Mouse (Mus musculus): ENCODE results near the gene Fbxo17. TPM values are rescaled to one million over a fixed set of nuclear protein-coding genes. Genes with fewer than 3 reads are reported as not detected.

The Fbxo17 gene
- polyA plus RNA-seq (2012; rRNA removed; ENCODE audit: low replicate concordance): 4.6 and 7.5 TPM in 2 replicates

DNA sequence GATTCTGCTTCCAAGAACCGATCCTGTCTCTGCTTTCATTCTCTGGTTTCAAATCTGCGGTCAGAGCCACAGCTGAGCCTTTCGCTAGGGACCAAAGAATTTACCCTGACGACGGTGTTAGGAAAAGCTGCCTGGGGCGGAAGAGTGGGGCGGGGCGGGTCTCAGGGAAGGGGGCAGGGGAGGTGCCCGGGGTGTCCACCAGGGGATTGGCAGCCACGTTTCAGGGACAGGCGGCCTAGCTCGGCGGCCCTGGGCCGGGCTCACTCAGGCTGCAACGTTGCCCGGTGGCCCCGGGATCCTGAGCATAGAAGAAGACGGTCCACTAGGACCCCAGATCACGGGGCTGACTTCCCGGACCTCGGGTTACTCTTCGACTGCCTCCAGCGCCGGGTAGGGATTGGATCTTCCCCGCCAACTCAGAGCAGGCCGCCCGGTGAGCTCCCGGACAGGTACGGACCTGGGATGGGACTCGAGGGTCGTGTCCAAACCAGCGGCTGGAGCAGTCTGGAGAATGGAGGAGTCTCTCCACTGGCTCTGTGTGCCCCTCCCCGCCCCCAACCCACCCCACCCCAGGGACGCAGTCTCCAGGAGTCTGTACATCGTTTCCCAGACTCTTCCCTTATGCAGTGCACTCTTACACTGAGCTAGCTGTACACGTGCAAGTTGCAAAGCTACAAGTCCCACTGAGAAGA, at the start of gene Fbxo17:
Fbxo17 (plus strand) TSS at position 215 of the 692 bp plus-strand sequence.

DNA sequence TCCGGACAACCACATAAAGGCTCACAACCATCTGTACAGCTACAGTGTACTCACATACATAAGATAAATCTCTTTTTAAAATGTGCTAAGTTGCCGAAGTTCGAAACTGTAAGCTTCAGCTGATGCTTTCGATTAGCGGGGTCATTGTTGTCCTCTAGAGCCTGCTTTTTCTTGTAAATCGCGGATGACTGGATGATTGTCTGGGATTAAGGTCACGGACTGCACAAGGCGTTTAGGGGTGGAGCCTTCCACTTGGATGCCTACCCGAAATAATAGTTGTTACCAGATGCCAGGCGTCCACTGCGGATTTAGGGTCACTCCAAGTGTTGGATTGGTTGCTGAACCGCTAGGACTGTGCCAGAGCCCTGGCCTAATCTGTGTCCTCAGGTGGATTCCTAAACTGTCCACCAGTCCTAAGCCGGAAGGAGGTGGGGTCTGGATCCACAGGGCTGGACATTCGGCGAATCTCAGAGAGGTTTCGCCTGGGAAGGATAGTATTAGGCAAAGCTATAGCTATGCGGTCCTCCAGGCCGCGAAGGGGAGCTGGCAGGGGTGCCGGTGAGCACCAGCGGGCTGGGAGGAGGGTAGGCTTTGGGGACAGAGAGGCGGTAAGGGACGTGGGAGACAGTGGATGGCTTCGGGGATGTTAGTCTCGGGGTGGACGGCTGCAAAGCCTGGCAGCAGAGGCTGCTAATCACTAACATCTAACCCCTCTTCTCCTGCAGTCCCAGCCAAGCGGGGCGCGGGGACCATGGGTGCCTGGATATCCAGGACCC, 23.9 kb upstream of the Fbxo17 start, which contains the start of gene Fbxo27:
Fbxo27 (plus strand) TSS at position 305 of the 776 bp plus-strand sequence.

GRCm38 (mm10) chr7:28741709-28742438, 25.3 kb downstream of the Fbxo17 start, which contains the start of the genes Mrps12 and Sars2:
Gene Mrps12, minus strand, starts transcription at chr7:28741820.
Gene Sars2, plus strand, starts transcription at chr7:28741992.

GRCm38 (mm10) chr7:28756079-28756478, 39.5 kb downstream of the Fbxo17 start, which contains the start of gene Ccer2:
Gene Ccer2, plus strand, starts transcription at chr7:28756174.

DNA sequence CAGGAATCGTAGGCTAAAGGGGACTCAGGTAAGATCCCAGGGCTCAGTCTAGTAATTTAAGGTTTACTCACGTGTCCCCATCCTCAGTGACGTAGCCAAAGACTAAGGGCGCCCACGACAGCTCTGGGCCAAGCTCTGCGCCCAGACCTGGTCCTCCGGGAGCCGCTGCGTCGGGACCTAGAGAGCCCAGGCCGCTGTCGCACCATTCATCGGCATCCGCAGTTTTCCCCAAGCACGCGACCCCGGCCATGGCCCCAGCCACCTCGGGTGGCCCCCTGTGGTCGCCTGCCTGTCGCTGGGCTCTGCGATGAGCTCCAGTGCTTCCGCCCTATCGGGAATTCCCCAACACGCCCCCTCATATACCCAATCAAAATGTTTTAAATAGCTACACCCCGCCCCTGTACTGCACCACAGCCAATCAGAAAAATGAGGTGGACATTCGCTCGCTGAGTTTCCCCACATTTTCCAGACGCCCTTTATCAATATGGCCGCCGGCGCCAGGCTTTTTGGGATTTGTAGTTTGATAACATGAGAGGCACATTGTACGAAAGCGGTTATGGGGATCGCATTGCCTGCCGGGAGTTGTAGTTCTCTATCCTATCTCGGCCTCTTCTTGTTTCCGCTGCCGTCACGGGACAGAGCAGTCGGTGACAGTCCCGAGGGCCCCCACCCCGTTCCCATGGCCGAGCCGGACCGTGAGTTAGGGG, 49.7 kb downstream of the Fbxo17 start, which contains the start of gene Sirt2:
Sirt2 (plus strand) TSS at position 563 of the 707 bp plus-strand sequence.

GRCm38 (mm10) chr7:28767462-28767965, 50.9 kb downstream of the Fbxo17 start, which contains the start of gene Nfkbib:
Gene Nfkbib, minus strand, starts transcription at chr7:28767512.

Other genes starting within 250 kb of the Fbxo17 start
- gene Ifnl2, start 206.3 kb upstream of the Fbxo17 start, polyA plus RNA-seq (2012; rRNA removed; ENCODE audit: low replicate concordance): not detected in 2 replicates
- not detected in 2 replicates for gene Ifnl3, start 194.0 kb upstream of the Fbxo17 start, polyA plus RNA-seq (2012; rRNA removed; ENCODE audit: low replicate concordance)
- 0.91 TPM in 1 of 2 replicates, not detected in the other for gene Sycn, start 175.9 kb upstream of the Fbxo17 start, polyA plus RNA-seq (2012; rRNA removed; ENCODE audit: low replicate concordance)
- gene Nccrp1, start 169.6 kb upstream of the Fbxo17 start, polyA plus RNA-seq (2012; rRNA removed; ENCODE audit: low replicate concordance): 1.0 and 2.2 TPM in 2 replicates
- gene Samd4b, start 118.7 kb upstream of the Fbxo17 start, polyA plus RNA-seq (2012; rRNA removed; ENCODE audit: low replicate concordance): 94.8 and 122 TPM in 2 replicates
- 17.6 and 40.2 TPM in 2 replicates for gene Pak4, start 118.6 kb upstream of the Fbxo17 start, polyA plus RNA-seq (2012; rRNA removed; ENCODE audit: low replicate concordance)
- gene Acp7, start 85.5 kb upstream of the Fbxo17 start, polyA plus RNA-seq (2012; rRNA removed; ENCODE audit: low replicate concordance): 1.3 TPM in 1 of 2 replicates, not detected in the other
- 12.5 and 18.3 TPM in 2 replicates for gene Fbxo27, start 24.0 kb upstream of the Fbxo17 start, polyA plus RNA-seq (2012; rRNA removed; ENCODE audit: low replicate concordance)
- 47.7 and 130 TPM in 2 replicates for gene Mrps12, start 25.0 kb downstream of the Fbxo17 start, polyA plus RNA-seq (2012; rRNA removed; ENCODE audit: low replicate concordance)
- gene Sars2, start 25.2 kb downstream of the Fbxo17 start, polyA plus RNA-seq (2012; rRNA removed; ENCODE audit: low replicate concordance): 25.3 and 32.9 TPM in 2 replicates
- gene Ccer2, start 39.4 kb downstream of the Fbxo17 start, polyA plus RNA-seq (2012; rRNA removed; ENCODE audit: low replicate concordance): not detected in 2 replicates
- gene Sirt2, start 49.9 kb downstream of the Fbxo17 start, polyA plus RNA-seq (2012; rRNA removed; ENCODE audit: low replicate concordance): 79.4 and 91.0 TPM in 2 replicates
- 34.4 and 86.5 TPM in 2 replicates for gene Nfkbib, start 50.7 kb downstream of the Fbxo17 start, polyA plus RNA-seq (2012; rRNA removed; ENCODE audit: low replicate concordance)
- gene Rinl, start 72.2 kb downstream of the Fbxo17 start, polyA plus RNA-seq (2012; rRNA removed; ENCODE audit: low replicate concordance): 17.7 and 28.4 TPM in 2 replicates
- gene Hnrnpl, start 91.7 kb downstream of the Fbxo17 start, polyA plus RNA-seq (2012; rRNA removed; ENCODE audit: low replicate concordance): 175 and 340 TPM in 2 replicates
- gene Ech1, start 108.4 kb downstream of the Fbxo17 start, polyA plus RNA-seq (2012; rRNA removed; ENCODE audit: low replicate concordance): 446 and 756 TPM in 2 replicates
- gene Lgals4, start 117.0 kb downstream of the Fbxo17 start, polyA plus RNA-seq (2012; rRNA removed; ENCODE audit: low replicate concordance): 26.0 and 45.3 TPM in 2 replicates
- 41.0 and 66.0 TPM in 2 replicates for gene Lgals7, start 147.0 kb downstream of the Fbxo17 start, polyA plus RNA-seq (2012; rRNA removed; ENCODE audit: low replicate concordance)
- gene Capn12, start 164.6 kb downstream of the Fbxo17 start, polyA plus RNA-seq (2012; rRNA removed; ENCODE audit: low replicate concordance): 0.96 and 1.6 TPM in 2 replicates
- gene Actn4, start 245.5 kb downstream of the Fbxo17 start, polyA plus RNA-seq (2012; rRNA removed; ENCODE audit: low replicate concordance): 254 and 325 TPM in 2 replicates

Data from mammary gland, adult 2 months (tissue).